In genomic region chr6:47453098-47453497, GRCm38 (mm10) we compare ENCODE assay signal across 7 mouse cellular contexts. TPM values are rescaled to one million over a fixed set of nuclear protein-coding genes. Genes with fewer than 3 reads are reported as not detected.
DNase-seq lines count a peak whose midpoint lies in the region; ATAC-seq and TF ChIP-seq lines count a peak whose summit lies in the region.

TSS of gene Cul1 (plus strand) at chr6:47453398.

- no peak for TF ChIP-seq CTCF in small intestine, adult 2 months (IDR thresholded peaks at IDR 0.05; ENCODE audit: extremely low read depth, insufficient read length, insufficient replicate concordance, low read depth, low read length)

- no peak for TF ChIP-seq POLR2A in limb, embryonic 14.5 days (IDR thresholded peaks at IDR 0.05; ENCODE audit: borderline replicate concordance, extremely low read depth, insufficient read depth, insufficient read length)
- TF ChIP-seq POLR2A in small intestine, adult 2 months (IDR thresholded peaks at IDR 0.05; ENCODE audit: low read depth, low read length): no peak

- H3K9ac ChIP-seq in limb, embryonic 14.5 days (ENCODE audit: low read depth, low read length, severe bottlenecking): peak within 1 kb of the TSS; percentile 99

- ATAC-seq in erythroid progenitor cell, adult 5-6 weeks (replicated peaks; ENCODE audit: low FRiP score, poor library complexity, severe bottlenecking): no peak
- ATAC-seq in limb, embryonic 14.5 days (ENCODE audit: low FRiP score, low read depth): no peak

- H3K27me3 ChIP-seq in limb, embryonic 14.5 days (ENCODE audit: control insufficient read depth, insufficient read depth, low read length): no peaks in the 10 kb centered on the region
- H3K27me3 ChIP-seq in small intestine, adult 2 months (ENCODE audit: control insufficient read depth, insufficient read depth, low read length): no peaks in the 10 kb centered on the region

- peak within 1 kb of the TSS; percentile 99 for H3K27ac ChIP-seq in limb, embryonic 14.5 days (replicated peaks; ENCODE audit: low read depth, low read length)
- peak within 1 kb of the TSS; percentile 87 for H3K27ac ChIP-seq in small intestine, adult 2 months (ENCODE audit: insufficient read depth, low read depth, low read length)

- H3K4me1 ChIP-seq in limb, embryonic 14.5 days (ENCODE audit: control insufficient read depth, insufficient read depth, low read length): peaks cover 10% of the 10 kb centered on the region
- H3K4me1 ChIP-seq in small intestine, adult 2 months (ENCODE audit: control insufficient read depth, insufficient read depth, insufficient read length, low read length): 0 out of 2 replicates have a peak, but pooled peaks cover 2% of the 10 kb centered on the region

- no peaks in the 10 kb centered on the region for H3K36me3 ChIP-seq in limb, embryonic 14.5 days (ENCODE audit: control insufficient read depth, insufficient read depth, low read length)
- H3K36me3 ChIP-seq in small intestine, adult 2 months (ENCODE audit: control insufficient read depth, insufficient read depth, low read length): no peaks in the 10 kb centered on the region

- intact Hi-C loops in heart, postnatal 36 days (cut with DNase I): loop anchor here (5.0 kb wide), 2 partner anchors 136 to 199 kb away; no protein-coding TSS in a partner anchor

- H3K9me3 ChIP-seq in limb, embryonic 14.5 days (ENCODE audit: control insufficient read depth, low read length): no peaks in the 10 kb centered on the region

- peak within 1 kb of the TSS; percentile 97 for H3K4me3 ChIP-seq in limb, embryonic 14.5 days (replicated peaks; ENCODE audit: low read length)
- H3K4me3 ChIP-seq in small intestine, adult 2 months (ENCODE audit: low read depth, low read length): peak within 1 kb of the TSS; percentile 96

- WGBS in limb, embryonic 14.5 days: 32% methylated on average over 2 of the region's 2 CpGs
- 37% methylated on average over 2 of the region's 2 CpGs for WGBS in small intestine, adult 2 months

- peak within 1 kb of the TSS; percentile 84 for H3K4me2 ChIP-seq in limb, embryonic 14.5 days (replicated peaks; ENCODE audit: low read depth, low read length, severe bottlenecking)

- DNase-seq in urinary bladder, adult 2 months (ENCODE audit: low spot score): no peak
- no peak for DNase-seq in urinary bladder, postnatal 10 days (ENCODE audit: low spot score)
- DNase-seq in heart, postnatal 36 days: no peak
- no peak for DNase-seq in limb, embryonic 14.5 days (ENCODE audit: low spot score)
- no peak for DNase-seq in c-Kit-positive CD71-positive TER-119-positive erythroid progenitor cells, embryonic 14.5 days (ENCODE audit: low spot score)

RNA-seq across cellular contexts. Expression of gene Cul1, which starts in this region (rescaled TPM):
- 109 and 129 TPM in 2 replicates for polyA plus RNA-seq in urinary bladder, adult 2 months (2012; rRNA removed)
- 195 and 263 TPM in 2 replicates for total RNA-seq in erythroid progenitor cell, adult 5-6 weeks (2015; ENCODE audit: low replicate concordance)
- total RNA-seq in erythroid progenitor cell, adult 5-6 weeks (2017; ENCODE audit: low replicate concordance): 75.3 and 91.0 TPM in 2 replicates
- 10 to 100 TPM; 66.7 to 71.1 TPM for total RNA-seq in heart, postnatal 36 days (2021)
- polyA plus RNA-seq in limb, embryonic 14.5 days (2012; rRNA removed): 83.3 and 104 TPM in 2 replicates
- 125 and 134 TPM in 2 replicates for polyA plus RNA-seq in limb, embryonic 14.5 days (2014; fragmentation: Nextera tagmentation; extraction: Ambion mirVana)
- 6.0 and 8.9 TPM in 2 replicates for polyA plus RNA-seq in small intestine, adult 2 months (2012; rRNA removed)
